Mouse (Mus musculus) adrenal gland, adult 18-20 months (tissue): ENCODE measurements around the gene Mrgprg. TPM values are rescaled to one million over a fixed set of nuclear protein-coding genes. Genes with fewer than 3 reads are reported as not detected.

ENCODE experiments used
- DNase-seq, 2 experiments: peaks; one replicate each; pipeline ENCODE4 v3.0.0; 2021 to 2022; ENCODE audit warnings: low spot score in 2 of 2
- total RNA-seq, 2 experiments: library from RNA; stranded (reverse); gene quantifications; 1 replicate in 1 of 2; 2 replicates in 1 of 2; pipeline ENCODE4 v1.2.3; 2021

The Mrgprg gene
- total RNA-seq, 2 experiments from 2014 or later, result 1.7 to 2.2 TPM

DNA sequence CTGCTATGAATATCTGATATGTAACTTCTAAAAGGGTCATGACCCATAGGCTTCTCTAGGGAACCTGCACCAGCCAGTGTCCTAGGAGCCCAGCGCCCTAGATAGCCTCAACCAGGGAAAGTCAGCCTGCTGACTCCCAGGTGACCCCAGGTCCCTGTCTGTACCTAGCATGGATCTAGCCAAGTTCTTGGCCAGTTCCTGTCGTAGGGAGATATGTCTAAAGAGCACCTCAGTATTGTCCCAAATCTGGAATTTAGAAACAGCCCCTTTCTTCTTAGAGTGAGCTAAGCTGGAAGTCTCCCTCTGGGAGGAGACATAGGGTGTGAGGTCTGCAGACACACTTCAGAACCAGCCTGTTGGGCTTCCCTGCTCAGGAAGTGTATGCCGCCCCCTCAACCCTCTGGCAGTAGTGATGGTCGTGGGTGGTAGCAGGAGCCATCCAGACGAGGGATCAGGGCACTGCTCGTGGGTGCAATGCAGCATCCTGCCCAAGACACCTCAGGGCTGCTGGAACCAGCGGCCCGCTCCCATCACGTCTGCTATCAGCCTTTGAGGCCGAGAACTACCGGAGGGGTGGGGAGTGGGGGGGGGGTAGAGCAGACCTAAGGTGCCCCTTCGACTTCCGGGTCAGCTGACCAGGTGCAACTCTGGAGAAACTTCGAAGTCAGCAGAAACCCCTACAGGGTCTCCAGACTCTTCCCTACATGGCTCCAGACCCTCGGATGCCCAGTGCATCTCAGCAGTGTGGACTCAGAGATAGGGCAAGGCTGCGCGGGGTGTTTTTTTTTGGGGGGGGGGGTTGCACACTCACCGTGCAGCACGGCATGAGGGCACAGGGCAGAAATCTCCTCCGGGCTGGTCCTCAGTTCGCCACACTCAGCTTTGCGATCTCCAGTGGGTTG is 10.4 kb downstream of the Mrgprg start, which contains the start of gene Osbpl5:
Osbpl5 (minus strand) TSS at position 861 of the 902 bp plus-strand sequence.
- DNase-seq, result no peak

DNA sequence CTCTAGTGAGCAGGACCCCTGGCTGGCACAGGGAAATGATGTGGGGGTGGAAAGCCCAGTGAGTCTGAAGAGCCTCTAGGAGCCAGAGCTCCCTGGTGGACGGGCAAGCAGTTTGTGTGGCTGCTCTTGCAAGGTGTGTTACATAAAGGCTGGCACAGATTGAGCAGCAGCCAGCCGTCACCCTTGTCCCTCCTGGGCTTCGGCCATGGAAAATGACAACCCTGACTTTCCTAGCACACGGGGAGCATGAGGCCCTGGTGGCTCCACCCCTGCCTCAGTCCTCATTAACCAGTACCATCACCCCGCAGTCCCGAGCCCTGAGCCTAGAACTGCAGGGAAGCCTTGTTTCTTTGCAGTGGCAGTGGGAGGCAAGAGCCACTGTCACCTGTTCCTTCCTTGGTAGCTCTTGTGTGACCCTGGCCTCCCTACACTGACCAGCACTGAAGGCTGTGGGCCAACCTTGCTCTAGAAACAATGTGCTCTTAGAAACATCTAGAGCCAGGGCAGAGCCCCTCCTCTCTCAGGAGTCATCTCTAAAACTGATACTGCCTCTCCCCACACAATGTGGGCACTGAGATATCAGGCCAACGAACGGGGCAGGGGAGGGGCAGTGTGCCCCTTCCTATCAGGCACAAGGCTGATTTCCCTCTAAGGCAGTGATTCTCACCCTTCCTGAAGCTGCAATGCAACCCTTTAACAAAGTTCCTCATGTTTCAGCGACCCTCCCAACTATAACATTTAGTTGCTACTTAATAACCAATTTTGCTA is 11.3 kb downstream of the Mrgprg start:
- DNase-seq, result no peak

DNA sequence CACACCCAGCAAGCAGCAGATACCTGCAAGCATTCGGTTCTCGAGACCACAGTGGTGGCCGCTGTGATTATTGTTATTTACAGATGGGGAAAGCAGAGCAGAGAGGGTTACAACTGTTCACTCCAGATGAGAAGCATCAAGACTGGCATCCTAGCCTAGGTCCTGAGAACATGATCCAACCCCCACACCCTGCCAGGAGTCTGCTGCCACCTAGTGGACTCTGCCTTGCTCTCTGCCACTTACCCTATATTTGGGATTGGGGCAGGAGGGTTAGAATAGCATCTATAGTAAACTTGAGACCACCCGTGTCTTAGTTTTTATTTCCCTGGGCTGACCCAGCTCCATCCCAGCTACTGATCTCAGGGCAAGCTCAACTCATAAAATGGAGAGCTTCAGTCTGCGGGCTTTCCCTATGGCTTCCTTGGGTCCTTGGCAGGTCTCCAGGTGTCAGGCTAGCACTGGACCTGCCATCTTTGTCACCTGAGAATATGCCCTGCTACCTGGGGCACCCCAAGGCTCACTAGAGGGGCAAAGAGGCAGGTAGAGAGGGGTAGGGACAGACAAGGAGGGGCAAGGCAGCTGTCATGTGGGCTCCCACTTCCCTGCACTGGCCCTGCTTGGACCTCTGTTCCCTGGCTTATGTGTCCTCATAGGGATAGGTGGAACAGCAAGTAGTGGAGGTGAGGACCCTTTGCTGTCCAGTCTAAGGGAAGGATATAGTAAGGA is 12.6 kb downstream of the Mrgprg start:
- DNase-seq, result peak in 1 of 2 experiments; percentile 52

DNA sequence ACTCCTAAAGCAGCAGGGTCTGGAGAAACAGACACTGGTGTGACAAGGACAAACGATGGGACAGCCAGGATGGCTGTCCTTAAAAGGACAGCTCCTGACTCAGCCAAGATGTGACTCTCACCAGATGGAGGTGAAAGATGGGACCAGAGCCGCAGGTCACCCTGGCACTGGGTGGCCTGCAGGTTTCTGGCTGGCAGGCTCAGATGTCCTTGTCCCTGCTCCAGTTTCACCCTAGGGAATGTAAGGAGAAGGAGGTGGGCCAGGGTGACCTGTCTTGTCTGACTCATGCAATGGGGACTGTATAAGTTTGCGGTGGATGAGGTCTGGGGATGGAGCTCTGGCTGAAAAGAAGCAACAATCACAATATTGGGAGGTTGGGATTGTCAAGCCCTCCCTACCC is 14.2 kb downstream of the Mrgprg start:
- DNase-seq, result no peak

DNA sequence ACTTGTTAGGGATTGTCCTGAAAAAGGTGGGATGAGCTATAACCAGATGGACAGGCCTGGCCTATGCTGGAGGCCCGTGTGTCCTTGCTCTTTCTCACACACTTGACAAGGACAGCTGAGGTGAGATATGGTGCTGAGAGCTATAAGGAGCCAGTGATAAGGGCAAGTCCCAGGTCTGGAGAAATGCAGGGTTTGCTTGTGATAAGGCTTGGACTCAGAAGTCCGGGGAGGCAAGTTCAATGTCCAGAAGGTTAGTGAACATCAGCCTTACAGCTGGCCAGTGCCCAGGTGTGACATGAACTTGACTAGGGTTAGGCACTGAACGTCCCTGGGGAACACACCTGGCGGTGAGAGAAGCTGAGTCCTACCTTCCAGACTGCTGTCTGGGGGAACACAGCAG is 14.7 kb downstream of the Mrgprg start:
- no peak for DNase-seq

DNA sequence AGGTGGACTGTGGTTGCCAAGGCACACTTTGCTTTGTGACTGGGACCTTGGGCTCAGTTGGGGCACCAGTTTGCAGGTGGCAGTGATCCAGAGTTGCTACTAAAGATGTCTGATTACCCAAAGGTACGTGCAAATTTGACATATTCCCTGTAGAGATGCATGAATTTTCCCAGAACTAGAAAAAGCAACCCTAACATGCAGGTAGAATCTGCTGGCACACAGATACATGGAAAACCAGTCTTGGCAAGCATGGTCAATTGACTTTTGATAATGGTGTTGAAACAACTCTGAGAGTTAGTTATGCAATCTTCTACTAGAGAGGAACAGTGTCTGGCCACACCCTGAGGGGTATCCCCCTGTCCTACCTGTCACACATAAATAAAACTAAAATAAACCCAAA is 15.4 kb downstream of the Mrgprg start:
- no peak for DNase-seq

DNA sequence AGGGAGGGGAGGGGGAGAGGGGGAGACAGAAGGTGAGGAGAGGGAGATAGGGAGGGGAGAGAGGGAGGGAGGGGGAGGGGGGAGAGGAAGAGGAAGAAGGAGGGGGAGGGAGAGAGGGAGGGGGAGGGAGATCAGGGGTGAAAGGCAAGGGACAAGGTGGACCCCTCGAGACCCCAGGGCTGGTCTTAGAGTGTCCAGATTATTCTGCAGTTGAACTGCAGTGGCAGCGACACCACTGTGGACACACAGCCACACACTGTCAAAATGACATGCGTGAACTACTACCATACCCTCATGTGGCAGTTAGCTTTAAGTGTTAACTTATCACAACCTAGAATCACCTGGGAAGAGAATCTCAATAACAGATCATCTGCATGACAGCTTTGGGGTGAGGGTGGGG is 17.7 kb downstream of the Mrgprg start:
- no peak for DNase-seq

DNA sequence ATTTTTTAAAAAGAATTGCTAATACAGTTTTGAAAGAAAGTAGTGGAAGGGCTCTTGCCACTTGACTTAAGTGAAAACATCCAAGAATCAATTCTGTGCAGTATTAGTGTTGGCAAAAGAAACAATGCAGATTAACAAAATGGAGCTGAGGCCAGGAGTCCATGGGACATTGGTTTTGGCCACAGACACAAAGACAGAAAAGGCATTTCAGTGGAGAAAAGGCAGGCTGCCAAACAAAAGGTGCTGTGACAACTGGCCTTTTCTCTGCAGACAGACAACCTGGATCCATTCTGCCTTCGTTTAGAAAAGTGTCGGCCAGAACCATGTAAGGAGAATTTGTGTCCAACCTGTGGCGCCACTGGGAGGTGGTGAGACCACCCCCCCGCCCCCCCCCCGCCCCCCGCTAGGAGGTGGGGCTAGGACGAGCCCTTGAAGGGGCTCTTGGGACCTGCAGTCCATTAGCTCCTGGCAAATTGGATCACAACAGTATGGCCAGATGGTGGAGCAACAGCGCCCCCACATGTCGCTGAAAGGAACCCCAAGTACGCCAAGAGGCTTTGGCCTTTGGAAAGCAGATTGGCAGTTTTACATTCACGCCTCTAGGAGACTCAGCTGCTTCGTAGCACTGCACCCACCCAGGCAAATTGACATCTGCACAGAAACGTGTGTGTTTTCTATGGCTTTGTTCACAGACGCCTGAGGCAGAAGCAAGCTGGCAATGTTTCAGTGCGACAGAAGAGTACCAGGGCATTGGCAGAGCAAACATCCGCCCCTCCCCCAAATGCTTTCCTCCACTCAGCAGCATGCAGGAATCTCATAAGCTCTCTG is 18.5 kb downstream of the Mrgprg start:
- DNase-seq, result peak; percentile 86 to 89

DNA sequence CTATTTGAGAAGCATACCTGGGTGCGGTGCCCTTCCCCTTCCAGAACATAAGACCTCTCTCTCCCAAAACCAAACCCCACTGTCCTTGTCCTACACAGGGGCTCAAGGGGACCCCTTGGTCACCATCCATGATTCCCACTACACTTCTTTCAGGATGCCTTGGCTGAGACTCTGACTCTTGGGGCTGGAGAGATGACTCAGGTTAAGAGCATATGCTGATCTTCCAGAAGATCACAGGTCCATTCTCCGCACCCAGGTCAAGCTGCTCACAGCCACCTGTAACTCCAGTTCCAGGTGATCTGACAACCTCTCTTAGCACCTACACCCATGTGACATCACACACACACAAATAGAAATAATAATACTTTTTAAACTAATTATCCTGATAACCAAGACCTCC is 26.1 kb downstream of the Mrgprg start:
- no peak for DNase-seq

DNA sequence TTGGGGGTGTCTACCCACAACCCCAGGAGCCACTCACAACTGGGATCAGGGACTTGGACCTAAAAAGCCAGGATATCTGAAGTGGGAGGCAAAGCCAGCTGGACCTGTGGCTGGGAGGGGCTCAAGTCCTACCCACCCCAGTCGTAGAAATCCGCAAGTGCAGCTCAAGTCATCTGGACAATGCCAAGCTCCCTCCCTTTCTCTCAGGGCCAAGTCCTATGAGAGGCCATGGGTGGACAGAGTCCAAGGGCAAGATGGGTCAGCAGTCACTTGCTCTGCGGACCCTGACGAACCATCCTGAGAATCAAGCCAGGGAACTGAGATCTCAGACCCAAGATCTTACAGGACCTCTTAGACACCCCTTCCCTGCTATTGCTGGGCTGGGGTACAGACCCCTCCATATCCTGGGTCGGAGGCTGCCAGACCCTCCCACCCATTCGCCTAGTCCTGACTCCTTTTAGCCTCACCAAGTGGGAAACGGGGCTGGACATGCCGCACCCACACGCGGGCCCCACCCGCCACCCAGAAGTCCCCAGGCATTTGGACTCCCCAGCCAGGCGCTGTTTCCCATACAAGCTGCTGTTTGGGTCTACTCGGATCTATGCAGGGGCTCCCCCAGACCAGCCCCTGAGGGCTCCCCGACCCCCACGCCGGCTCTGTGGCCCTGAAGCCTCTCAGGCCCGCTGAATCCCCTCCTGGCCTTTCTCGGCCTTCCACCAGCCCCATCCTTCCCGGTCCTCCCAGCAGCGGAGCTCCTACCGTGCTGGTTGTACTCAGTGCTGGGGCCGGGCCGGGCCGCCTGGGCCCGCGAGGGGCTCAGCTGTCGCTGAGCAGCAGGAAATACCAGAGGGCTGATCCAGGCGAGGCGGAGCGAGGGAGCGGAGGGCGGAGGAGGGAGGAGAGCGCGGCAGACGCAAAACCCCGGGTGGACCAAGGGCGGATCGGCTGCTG is 27.0 kb downstream of the Mrgprg start:
- peak; percentile 75 to 78 for DNase-seq

DNA sequence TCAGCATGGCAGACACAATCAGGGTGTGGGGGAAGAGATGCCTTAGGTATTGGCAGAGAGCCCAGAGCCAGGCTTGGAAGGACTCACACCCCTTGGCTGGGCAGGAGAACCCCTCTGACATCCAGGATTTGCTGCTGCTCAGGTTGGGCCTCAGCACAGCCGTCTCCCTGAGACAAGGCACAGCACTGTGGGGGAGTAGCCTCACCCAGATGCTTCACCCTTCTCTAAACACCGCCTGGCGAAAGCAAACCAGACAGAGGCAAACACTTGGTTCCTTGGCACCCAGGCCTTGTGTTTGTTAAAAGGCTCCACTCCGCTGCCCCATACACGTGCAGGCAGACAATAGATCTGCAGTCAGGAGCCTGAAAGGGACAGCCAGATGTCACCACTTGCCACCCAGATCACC is 28.2 kb downstream of the Mrgprg start:
- no peak for DNase-seq

DNA sequence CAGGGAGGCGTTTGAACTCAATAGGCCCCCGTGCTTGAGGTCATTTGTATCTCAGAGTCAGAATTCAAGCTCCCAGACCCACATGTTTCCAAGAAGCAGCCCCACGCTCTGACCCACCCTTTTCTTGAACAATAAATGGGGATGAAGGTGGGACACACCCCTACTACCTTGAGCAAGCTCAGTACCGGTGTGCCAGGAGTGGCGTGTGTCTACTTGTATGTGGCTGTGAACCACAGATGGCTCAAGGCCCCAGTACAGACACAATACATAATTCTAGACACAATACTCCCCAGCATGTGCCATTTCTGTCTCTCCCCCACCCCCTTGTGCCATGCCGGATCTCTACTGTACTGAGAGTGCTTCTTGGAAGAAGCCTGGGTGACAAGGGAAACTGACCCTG is 28.6 kb downstream of the Mrgprg start:
- no peak for DNase-seq

DNA sequence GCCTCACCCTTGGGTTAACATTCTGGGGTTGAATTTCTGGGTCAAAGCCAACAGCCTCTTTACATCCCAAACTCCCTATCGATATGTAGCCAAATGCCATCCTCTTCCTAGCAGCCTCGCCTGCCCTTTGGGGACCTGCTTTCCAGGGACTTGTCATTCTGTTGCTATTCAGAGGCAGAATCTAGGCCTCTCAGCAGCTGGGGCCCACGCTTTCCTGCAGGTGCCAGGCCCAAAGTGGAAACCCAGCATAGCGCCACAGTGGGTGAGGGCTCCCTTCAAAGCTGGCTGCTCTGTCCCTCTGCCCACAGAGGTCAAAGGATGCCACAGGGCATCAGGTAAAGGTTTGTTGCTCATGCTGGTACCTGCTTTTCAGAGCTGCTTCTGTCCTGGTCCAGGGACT is 33.0 kb downstream of the Mrgprg start:
- DNase-seq, result no peak

DNA sequence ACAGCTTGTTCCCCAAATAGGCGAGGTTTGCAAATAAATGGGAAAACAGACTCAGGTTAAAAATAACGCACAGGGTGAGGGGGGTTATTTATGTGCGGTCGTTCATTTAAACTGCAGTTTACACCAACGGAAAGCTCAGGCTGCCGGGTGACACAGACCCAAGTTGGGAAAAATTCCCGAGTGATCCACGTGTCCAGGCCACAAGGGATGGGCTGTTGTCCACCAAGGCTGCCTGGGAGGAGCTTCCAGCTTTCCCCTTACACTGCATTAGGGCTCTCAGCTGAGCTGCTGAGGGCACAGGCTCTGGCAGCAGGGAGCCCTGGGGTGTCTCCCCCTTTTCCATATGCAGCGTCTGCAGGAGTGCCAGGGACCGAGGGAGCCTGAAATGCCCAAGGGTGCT is 36.9 kb downstream of the Mrgprg start:
- no peak for DNase-seq

DNA sequence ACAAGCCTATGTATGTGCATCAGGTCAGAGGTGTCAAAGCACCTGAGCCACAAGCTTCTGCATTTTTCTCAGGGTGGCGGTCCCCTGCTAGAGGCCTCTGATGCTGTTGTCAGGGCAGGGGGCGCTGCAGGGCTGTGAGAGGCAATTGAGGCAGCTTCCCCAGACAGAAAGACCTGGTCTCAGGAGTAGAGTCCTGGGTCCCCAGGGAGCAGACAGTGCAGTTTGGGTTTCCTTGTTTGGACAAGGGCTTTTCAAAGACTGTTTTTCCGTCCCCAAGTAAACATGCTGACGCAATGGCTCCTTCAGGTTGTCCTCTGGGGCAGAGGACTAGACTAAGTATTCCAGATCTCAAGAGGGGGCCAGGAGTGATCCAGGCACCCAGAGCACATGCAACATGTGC is 40.4 kb downstream of the Mrgprg start:
- DNase-seq, result no peak

DNA sequence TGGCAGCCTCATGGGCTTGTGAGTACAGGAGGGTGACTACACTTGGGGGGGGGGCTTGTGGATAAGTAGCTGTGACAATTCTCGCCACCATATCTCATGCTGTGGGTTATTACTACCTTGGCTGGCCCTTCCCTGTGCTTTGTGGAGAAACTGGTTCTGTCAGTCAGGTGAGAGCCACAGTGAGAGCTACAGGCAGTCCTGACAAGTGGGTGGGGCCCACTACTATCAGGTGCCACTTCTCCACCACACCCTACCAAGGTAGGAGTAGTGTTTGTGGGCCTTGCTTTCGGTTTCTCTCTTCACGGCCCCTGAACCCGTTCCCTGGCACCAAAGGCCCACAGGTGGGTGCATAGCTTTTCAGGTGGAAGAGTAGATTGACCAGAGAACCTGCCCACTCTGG is 43.0 kb downstream of the Mrgprg start:
- DNase-seq, result no peak

DNA sequence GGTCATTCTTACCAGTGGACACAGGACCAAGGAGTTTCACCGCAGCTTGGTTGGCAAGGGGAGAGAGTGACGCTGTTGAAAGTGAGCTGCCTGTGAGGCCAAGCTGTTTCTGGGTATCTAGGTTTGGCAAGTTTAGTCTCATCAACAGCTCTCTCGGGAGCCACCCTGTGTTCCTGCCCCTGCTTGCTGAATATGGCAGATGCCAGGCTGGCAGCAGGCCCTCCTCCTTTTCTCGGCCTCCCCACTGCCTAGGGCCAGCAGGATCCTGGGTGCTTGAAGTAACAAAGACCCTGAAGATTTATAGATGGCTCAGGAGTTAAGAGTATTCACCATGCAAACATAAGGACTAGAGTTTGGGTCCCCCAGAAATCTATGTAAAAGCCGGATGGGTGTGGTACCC is 44.1 kb downstream of the Mrgprg start:
- DNase-seq, result no peak

DNA sequence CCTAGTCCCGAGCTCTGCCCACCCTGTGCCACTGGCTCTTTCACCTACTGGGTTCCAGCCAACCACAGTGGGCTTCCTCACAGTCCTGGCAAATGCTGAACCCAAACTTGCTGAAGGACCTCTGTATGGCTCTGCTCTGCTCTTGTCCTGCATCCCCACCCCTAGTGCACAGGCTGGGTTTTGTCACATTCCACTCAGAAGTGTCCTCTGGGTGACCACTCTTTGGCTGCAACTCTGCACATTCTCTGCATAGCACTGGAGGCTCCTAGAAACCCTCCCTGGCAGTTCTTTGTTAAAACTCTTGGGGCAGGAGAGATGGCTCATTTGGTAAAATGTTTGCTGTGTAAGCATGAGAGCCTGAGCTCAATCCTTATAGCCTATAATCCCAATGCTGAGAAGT is 49.0 kb downstream of the Mrgprg start:
- no peak for DNase-seq
